Mouse (Mus musculus) stomach, postnatal 0 days (tissue): ENCODE measurements around the gene Vps16. TPM values are rescaled to one million over a fixed set of nuclear protein-coding genes. Genes with fewer than 3 reads are reported as not detected.

Experiments used
- ATAC-seq: fragments of 200-750 bp; cut with Nextera tagmentation; 2 replicates; pipeline ENCODE4 v1.8.0; 2017; ENCODE audit not compliant: low FRiP score, low TSS enrichment
- DNase-seq: peaks from one replicate; pipeline ENCODE4 v3.0.0-alpha.2; 2016; ENCODE audit warnings: low spot score
- H3K27ac ChIP-seq: fragments of 300-500 bp; sonication (generic); replicated peaks from 2 replicates; pipeline ENCODE4 v1.5.1; 2014; ENCODE audit warnings: mild to moderate bottlenecking, control low read depth
- H3K27me3 ChIP-seq: fragments of 300-500 bp; sonication (generic); 2 replicates; pipeline ENCODE4 v1.6.1; 2014; ENCODE audit warnings: low read length; ENCODE audit not compliant: control insufficient read depth, insufficient read depth
- H3K36me3 ChIP-seq: fragments of 300-500 bp; sonication (generic); 2 replicates; pipeline ENCODE4 v1.6.1; 2014; ENCODE audit warnings: low read length, mixed read lengths; ENCODE audit not compliant: control insufficient read depth, insufficient read depth
- H3K4me1 ChIP-seq: fragments of 300-500 bp; sonication (generic); replicated peaks from 2 replicates; pipeline ENCODE4 v1.6.1; 2014; ENCODE audit warnings: antibody characterized with exemption; ENCODE audit not compliant: control insufficient read depth, insufficient read depth
- H3K4me2 ChIP-seq: fragments of 300-500 bp; sonication (generic); replicated peaks from 2 replicates; pipeline ENCODE4 v1.6.1; 2014; ENCODE audit warnings: low read depth, mild to moderate bottlenecking, control low read depth, moderate library complexity
- H3K4me3 ChIP-seq: fragments of 300-500 bp; sonication (generic); 2 replicates; pipeline ENCODE4 v1.5.1; 2014; ENCODE audit warnings: low read depth, low read length, control low read depth
- H3K9ac ChIP-seq: fragments of 300-500 bp; sonication (generic); 2 replicates; pipeline ENCODE4 v1.6.1; 2014; ENCODE audit warnings: mild to moderate bottlenecking, low read length, control low read depth, mixed read lengths
- H3K9me3 ChIP-seq: fragments of 300-500 bp; sonication (generic); 2 replicates; pipeline ENCODE4 v1.6.1; 2016; ENCODE audit warnings: low read length; ENCODE audit not compliant: control insufficient read depth
- CTCF ChIP-seq: IDR thresholded peaks from 2 replicates; pipeline ENCODE4 v1.5.1; 2016; ENCODE audit warnings: antibody characterized with exemption, low read depth, mild to moderate bottlenecking, moderate library complexity
- EP300 ChIP-seq: optimal IDR thresholded peaks from 2 replicates; pipeline ENCODE3; 2016; ENCODE audit warnings: antibody characterized with exemption
- WGBS: fragments of 180-500 bp; shearing (Covaris S2); extraction: QIAGEN DNeasy Blood & Tissue Kit; methylation state at CpG from one replicate; pipeline ENCODE4 v1.1.7; 2014; 5-methylcytosine and 5-hydroxymethylcytosine counted together
- polyA plus RNA-seq: library from polyadenylated mRNA; unstranded; fragments of >200 nt; fragmentation: Nextera tagmentation; extraction: Ambion mirVana; gene quantifications from 2 replicates; pipeline ENCODE4 v1.2.1, GENCODE M21; 2015

Vps16 gene
- polyA plus RNA-seq, 1 experiment from 2014 or later = 37.0 TPM

- 61% methylated on average over 4 of the region's 4 CpGs for WGBS
- Histone ChIP-seq H3K4me2 (no peak overlapping the region), H3K4me3 (no peak overlapping the region), H3K9me3 (no peaks in the 10 kb centered on the region), H3K4me1 (0 out of 2 replicates have a peak, but pooled peaks cover 2% of the 10 kb centered on the region), H3K27ac (no peak overlapping the region), H3K36me3 (no peaks in the 10 kb centered on the region), H3K9ac (no peak overlapping the region), H3K27me3 (no peaks in the 10 kb centered on the region)
- no peak for TF ChIP-seq EP300
- TF ChIP-seq CTCF = no peak
- no peak for DNase-seq
- no peak for ATAC-seq
Measured at GRCm38 (mm10) chr2:130401891-130402290, 22.2 kb upstream of the Vps16 start.

DNA sequence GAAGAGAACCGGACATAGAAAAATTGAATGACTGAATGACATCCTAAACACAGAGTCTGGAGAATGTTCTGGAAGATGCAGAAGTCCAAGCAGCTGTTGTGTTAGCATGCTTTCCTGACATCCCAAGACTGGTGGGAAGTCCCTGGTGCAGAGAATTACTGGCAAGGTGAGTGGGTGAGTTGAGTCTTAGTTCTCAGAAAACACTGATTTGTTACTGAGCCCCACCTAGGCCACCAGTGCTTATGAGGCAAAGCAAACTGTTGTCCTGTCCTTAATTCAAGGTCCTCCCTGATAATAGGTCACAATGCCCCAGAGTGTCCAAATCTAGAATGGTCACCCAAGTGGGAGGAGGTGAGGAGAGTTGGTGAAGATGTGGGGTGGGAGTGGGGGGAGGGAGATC lies 19.2 kb upstream of the Vps16 start, which contains the start of the genes Gm28372 and 1700020A23Rik:
Gm28372 (plus strand) TSS at position 301 of the 400 bp plus-strand sequence.
1700020A23Rik (plus strand) TSS at position 321 of the 400 bp plus-strand sequence.
- DNase-seq (no peak), ATAC-seq (no peak)
- Histone ChIP-seq H3K27ac (no peak within 1 kb of the TSS), H3K4me1 (no peaks in the 10 kb centered on the region), H3K36me3 (no peaks in the 10 kb centered on the region), H3K27me3 (no peaks in the 10 kb centered on the region), H3K9ac (no peak within 1 kb of the TSS), H3K4me2 (no peak within 1 kb of the TSS), H3K9me3 (no peaks in the 10 kb centered on the region), H3K4me3 (no peak within 1 kb of the TSS)
- 89% methylated on average over 1 of the region's 1 CpGs for WGBS
- no peak for TF ChIP-seq EP300
- no peak for TF ChIP-seq CTCF

GRCm38 (mm10) chr2:130406178-130406577 lies 18.0 kb upstream of the Vps16 start, which contains the start of gene Tmem239:
Gene Tmem239, plus strand, starts transcription at chr2:130406478.
- no peak within 1 kb of the TSS for H3K27ac ChIP-seq
- H3K4me3 ChIP-seq = no peak within 1 kb of the TSS
- H3K36me3 ChIP-seq = no peaks in the 10 kb centered on the region
- no peak within 1 kb of the TSS for H3K9ac ChIP-seq
- no peaks in the 10 kb centered on the region for H3K27me3 ChIP-seq
- no peak for DNase-seq
- 75% methylated on average over 2 of the region's 2 CpGs for WGBS
- H3K9me3 ChIP-seq = no peaks in the 10 kb centered on the region
- ATAC-seq = no peak
- no peak within 1 kb of the TSS for H3K4me2 ChIP-seq
- no peaks in the 10 kb centered on the region for H3K4me1 ChIP-seq
- TF ChIP-seq EP300 (no peak), CTCF (no peak)

- 14% methylated on average over 6 of the region's 6 CpGs for WGBS
- H3K27ac ChIP-seq = no peak overlapping the region
- H3K4me2 ChIP-seq = no peak overlapping the region
- DNase-seq (no peak), ATAC-seq (peak; percentile 43; the same call in 1 of the 2 replicates)
- H3K9me3 ChIP-seq = no peaks in the 10 kb centered on the region
- no peak overlapping the region for H3K4me3 ChIP-seq
- H3K36me3 ChIP-seq = no peaks in the 10 kb centered on the region
- no peaks in the 10 kb centered on the region for H3K4me1 ChIP-seq
- no peak overlapping the region for H3K9ac ChIP-seq
- no peaks in the 10 kb centered on the region for H3K27me3 ChIP-seq
- TF ChIP-seq EP300 = no peak
Measured at GRCm38 (mm10) chr2:130408194-130408593, 15.9 kb upstream of the Vps16 start.

GRCm38 (mm10) chr2:130411558-130412495 lies 12.3 kb upstream of the Vps16 start:
- no peaks in the 10 kb centered on the region for H3K4me1 ChIP-seq
- H3K27me3 ChIP-seq = no peaks in the 10 kb centered on the region
- H3K9me3 ChIP-seq = no peaks in the 10 kb centered on the region
- H3K4me2 ChIP-seq = no peak overlapping the region
- WGBS = 33% methylated on average over 16 of the region's 16 CpGs
- H3K9ac ChIP-seq = no peak overlapping the region
- H3K4me3 ChIP-seq = no peak overlapping the region
- TF ChIP-seq CTCF (peak; percentile 95), EP300 (no peak)
- no peaks in the 10 kb centered on the region for H3K36me3 ChIP-seq
- ATAC-seq (peak; percentile 85), DNase-seq (peak; percentile 84)
- H3K27ac ChIP-seq = no peak overlapping the region

DNA sequence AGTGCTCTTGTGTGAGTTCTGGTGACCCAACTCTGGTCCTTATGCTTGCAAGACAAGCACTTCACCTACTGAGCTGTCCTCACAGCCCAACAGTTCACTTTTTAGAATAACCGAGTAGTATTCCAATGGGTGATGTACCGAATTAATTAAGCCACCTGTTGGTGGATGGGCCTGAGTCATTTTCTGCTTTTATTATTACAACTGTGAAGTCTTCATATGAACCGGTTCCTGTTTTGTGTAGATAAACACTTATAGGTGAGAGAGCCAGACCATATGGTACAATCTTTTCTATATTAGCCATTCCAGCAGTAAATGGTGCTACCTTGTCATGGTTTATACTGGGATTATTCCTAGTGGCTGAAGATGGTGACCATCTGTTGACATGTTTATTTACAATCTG lies 11.4 kb upstream of the Vps16 start:
- DNase-seq (no peak), ATAC-seq (no peak)
- H3K4me1 ChIP-seq = no peaks in the 10 kb centered on the region
- no peak overlapping the region for H3K9ac ChIP-seq
- no peaks in the 10 kb centered on the region for H3K9me3 ChIP-seq
- 65% methylated on average over 3 of the region's 3 CpGs for WGBS
- no peak overlapping the region for H3K27ac ChIP-seq
- H3K27me3 ChIP-seq = no peaks in the 10 kb centered on the region
- H3K36me3 ChIP-seq = no peaks in the 10 kb centered on the region
- H3K4me2 ChIP-seq = no peak overlapping the region
- TF ChIP-seq CTCF (no peak), EP300 (no peak)
- H3K4me3 ChIP-seq = no peak overlapping the region
